Mouse (Mus musculus) lung, postnatal 0 days (tissue): ENCODE results near the gene Glis1.

ENCODE experiments used
- CTCF ChIP-seq: IDR thresholded peaks from 2 replicates; pipeline ENCODE4 v1.5.1; 2016; ENCODE audit warnings: antibody characterized with exemption, mild to moderate bottlenecking
- EP300 ChIP-seq: IDR thresholded peaks from 2 replicates; pipeline ENCODE4 v1.6.1; 2016; ENCODE audit warnings: antibody characterized with exemption, mild to moderate bottlenecking, control low read depth

GRCm38 (mm10) chr4:107593426-107593825 is 159.0 kb downstream of the Glis1 start:
- TF ChIP-seq CTCF (no peak), EP300 (no peak)
